Mouse (Mus musculus) liver, postnatal 0 days (tissue): ENCODE data around the gene Fzd7.

Source experiments
- CTCF ChIP-seq: sonication (generic); IDR thresholded peaks from 2 replicates; pipeline ENCODE4 v1.5.1; 2016; ENCODE audit warnings: antibody characterized with exemption, low read depth
- EP300 ChIP-seq: IDR thresholded peaks from 2 replicates; pipeline ENCODE4 v1.6.1; 2016; ENCODE audit warnings: antibody characterized with exemption, low read depth, mild to moderate bottlenecking

DNA sequence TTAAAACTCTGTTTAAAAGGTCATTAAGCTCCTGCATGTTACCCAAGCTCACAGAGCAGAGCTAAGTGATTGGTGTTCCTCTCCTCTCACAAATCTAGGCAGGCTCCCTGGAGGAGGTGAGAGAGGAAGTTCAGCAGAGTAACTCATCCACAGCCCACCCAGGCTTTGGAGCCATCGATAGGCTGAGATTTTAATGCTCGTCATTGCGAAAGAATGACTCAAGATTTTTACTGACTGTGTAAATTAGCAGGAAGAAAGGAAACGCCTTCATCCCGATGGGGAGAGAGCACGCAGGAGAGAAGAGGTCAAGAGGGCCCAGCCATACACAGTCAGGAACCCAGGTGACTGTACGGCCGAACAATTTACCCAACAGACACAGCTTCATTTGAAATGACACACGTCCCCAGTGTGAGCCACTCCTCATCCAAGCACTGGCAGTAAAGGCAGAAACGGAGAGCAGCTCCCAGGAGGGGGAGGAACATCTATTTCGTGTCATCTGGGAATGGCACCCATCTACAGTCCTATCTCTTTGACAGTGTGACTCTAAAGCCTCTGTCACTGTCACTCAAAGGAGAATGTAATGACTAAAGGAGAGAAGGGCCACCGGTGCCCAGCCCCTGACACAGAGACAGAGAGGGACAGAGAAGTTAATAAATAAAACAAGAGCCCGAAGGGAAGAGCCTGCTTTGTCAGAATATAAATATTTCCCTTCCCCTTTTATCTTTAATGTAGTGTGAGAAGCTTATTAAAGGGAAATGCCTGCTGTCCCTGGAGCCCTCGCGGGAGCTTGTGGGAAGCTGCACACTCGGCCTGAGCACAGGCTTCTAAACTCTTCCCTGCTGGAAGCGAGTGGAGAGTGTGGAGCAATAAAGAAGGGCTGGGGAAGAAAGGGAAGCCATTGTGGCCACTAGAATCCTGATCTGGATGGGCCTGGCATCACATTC, 17.3 kb upstream of the Fzd7 start:
- TF ChIP-seq EP300 (no peak), CTCF (no peak)
